Mouse (Mus musculus) liver, postnatal 0 days (tissue): ENCODE data around the gene Adamts13. TPM values are rescaled to one million over a fixed set of nuclear protein-coding genes. Genes with fewer than 3 reads are reported as not detected.
A peak's percentile ranks its signal among the peaks of the same experiment; 100 is the strongest.

Experiments
- ATAC-seq: fragments of 200-750 bp; cut with Nextera tagmentation; 2 replicates; pipeline ENCODE4 v1.8.0; 2017; ENCODE audit warnings: mild to moderate bottlenecking, moderate library complexity
- DNase-seq: peaks from one replicate; pipeline ENCODE4 v3.0.0-alpha.2; 2016
- H3K27ac ChIP-seq: fragments of 300-500 bp; sonication (generic); 2 replicates; pipeline ENCODE4 v1.5.1; 2014; ENCODE audit warnings: antibody characterized with exemption, moderate library complexity, mild to moderate bottlenecking, low read depth
- H3K27me3 ChIP-seq: fragments of 300-500 bp; sonication (generic); 2 replicates; pipeline ENCODE4 v1.6.1; 2014; ENCODE audit warnings: low read length, control low read depth, mixed read lengths; ENCODE audit not compliant: insufficient read depth
- H3K36me3 ChIP-seq: fragments of 300-500 bp; sonication (generic); replicated peaks from 2 replicates; pipeline ENCODE4 v1.6.1; 2014; ENCODE audit warnings: mild to moderate bottlenecking, control low read depth, low read length, moderate library complexity, mixed read lengths; ENCODE audit not compliant: insufficient read depth
- H3K4me1 ChIP-seq: fragments of 300-500 bp; sonication (generic); 2 replicates; pipeline ENCODE4 v1.6.1; 2014; ENCODE audit warnings: antibody characterized with exemption, mild to moderate bottlenecking, control low read depth; ENCODE audit not compliant: insufficient read depth
- H3K4me2 ChIP-seq: fragments of 300-500 bp; sonication (generic); 2 replicates; pipeline ENCODE4 v1.6.1; 2014; ENCODE audit warnings: low read depth, mild to moderate bottlenecking, low read length, moderate library complexity, mixed read lengths
- H3K4me3 ChIP-seq: fragments of 300-500 bp; sonication (generic); 2 replicates; pipeline ENCODE4 v1.5.1; 2014; ENCODE audit warnings: low read depth, low read length
- H3K9ac ChIP-seq: fragments of 300-500 bp; sonication (generic); replicated peaks from 2 replicates; pipeline ENCODE4 v1.6.1; 2014; ENCODE audit warnings: mild to moderate bottlenecking, moderate library complexity
- H3K9me3 ChIP-seq: fragments of 300-500 bp; sonication (generic); 2 replicates; pipeline ENCODE4 v1.6.1; 2016; ENCODE audit warnings: mild to moderate bottlenecking, control low read depth, low read length, mixed read lengths
- CTCF ChIP-seq: sonication (generic); IDR thresholded peaks from 2 replicates; pipeline ENCODE4 v1.5.1; 2016; ENCODE audit warnings: antibody characterized with exemption, low read depth
- EP300 ChIP-seq: IDR thresholded peaks from 2 replicates; pipeline ENCODE4 v1.6.1; 2016; ENCODE audit warnings: antibody characterized with exemption, low read depth, mild to moderate bottlenecking
- WGBS: fragments of 180-500 bp; shearing (Covaris S2); extraction: QIAGEN DNeasy Blood & Tissue Kit; methylation state at CpG from one replicate; pipeline ENCODE4 v1.1.7; 2014; ENCODE audit not compliant: insufficient replicate concordance; 5-methylcytosine and 5-hydroxymethylcytosine counted together
- polyA plus RNA-seq: library from polyadenylated mRNA; unstranded; fragments of >200 nt; fragmentation: Nextera tagmentation; extraction: Ambion mirVana; gene quantifications from 2 replicates; pipeline ENCODE4 v1.2.1, GENCODE M21; 2015

Gene Adamts13
- polyA plus RNA-seq, 1 experiment from 2014 or later, result 1.9 TPM

DNA sequence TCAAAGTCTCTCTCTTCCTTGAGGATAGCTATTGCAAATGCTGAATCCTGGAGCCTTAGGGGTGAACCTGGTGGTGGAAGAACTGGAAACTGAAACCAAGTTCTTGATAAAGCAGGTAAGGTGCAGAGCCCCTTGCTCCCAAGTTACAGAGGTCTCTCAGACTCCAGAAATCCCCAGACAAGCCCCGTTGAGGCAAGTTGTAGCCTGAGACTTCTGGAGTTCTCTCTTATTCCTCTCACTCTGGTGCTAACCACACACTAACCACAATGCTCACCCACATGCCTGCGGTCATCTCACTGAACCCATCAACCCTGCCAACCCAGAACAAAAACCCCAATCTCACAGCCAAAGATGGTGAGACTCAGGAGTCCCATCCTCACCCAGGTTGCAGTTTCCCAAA lies 37.9 kb upstream of the Adamts13 start:
- 38% methylated on average over 2 of the region's 2 CpGs for WGBS
- Histone ChIP-seq H3K9me3 (no peaks in the 10 kb centered on the region), H3K27ac (no peak overlapping the region), H3K4me1 (peaks cover 21% of the 10 kb centered on the region), H3K4me3 (no peak overlapping the region), H3K27me3 (no peaks in the 10 kb centered on the region), H3K36me3 (peaks cover 5% of the 10 kb centered on the region; the same call in 1 of the 2 replicates), H3K4me2 (no peak overlapping the region), H3K9ac (no peak overlapping the region)
- TF ChIP-seq EP300, result no peak
- no peak for TF ChIP-seq CTCF
- ATAC-seq, result no peak
- no peak for DNase-seq

DNA sequence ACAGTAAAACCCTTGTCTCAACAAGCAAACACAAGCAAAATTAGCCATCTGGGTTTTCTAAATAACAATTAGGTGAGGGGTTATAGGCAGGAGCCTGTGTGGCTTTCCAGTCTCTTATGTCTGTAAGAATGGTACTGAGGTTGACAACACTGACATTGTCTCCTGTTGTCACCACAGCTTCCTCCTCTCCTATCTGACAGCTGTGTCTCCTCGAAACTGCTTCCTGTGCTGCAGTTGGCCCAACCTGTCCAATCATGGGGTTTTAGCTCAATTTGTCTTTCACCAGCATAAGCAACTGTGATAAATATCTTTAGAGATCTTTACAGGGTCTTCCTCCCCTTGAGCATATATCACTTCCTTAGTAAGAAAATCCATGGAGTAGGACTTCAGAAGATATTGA lies 36.8 kb upstream of the Adamts13 start:
- DNase-seq, result no peak
- Histone ChIP-seq H3K4me1 (peaks cover 12% of the 10 kb centered on the region), H3K4me2 (no peak overlapping the region), H3K9ac (no peak overlapping the region), H3K9me3 (no peaks in the 10 kb centered on the region), H3K4me3 (no peak overlapping the region), H3K27ac (no peak overlapping the region), H3K36me3 (no peaks in the 10 kb centered on the region), H3K27me3 (no peaks in the 10 kb centered on the region)
- TF ChIP-seq EP300, result no peak
- TF ChIP-seq CTCF, result no peak
- WGBS, result 16% methylated on average over 1 of the region's 1 CpGs
- no peak for ATAC-seq

DNA sequence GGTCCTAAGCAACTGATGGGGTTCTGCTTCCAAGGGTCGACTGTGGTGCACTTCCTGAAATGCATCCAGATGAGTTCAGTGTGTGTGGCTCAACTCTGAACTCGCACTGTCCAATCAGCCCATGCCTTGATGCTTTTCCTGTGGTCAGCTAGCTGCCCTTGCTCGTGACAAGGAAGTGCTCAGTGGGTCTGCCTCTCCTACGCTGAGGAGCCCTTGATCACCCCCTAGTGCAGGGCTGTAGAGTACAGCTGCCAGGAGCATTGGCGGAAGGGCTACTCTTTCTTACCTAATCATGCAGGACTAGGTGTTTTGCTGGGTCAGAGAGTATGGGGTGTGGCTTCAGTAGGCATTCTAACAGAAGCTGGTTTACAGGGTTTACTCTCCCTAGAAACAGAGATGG lies 31.7 kb upstream of the Adamts13 start:
- no peak overlapping the region for H3K27ac ChIP-seq
- ATAC-seq (peak; percentile 85), DNase-seq (peak; percentile 55)
- no peaks in the 10 kb centered on the region for H3K36me3 ChIP-seq
- H3K9ac ChIP-seq, result no peak overlapping the region
- TF ChIP-seq CTCF (peak; percentile 66), EP300 (no peak)
- WGBS, result 24% methylated on average over 5 of the region's 5 CpGs
- no peaks in the 10 kb centered on the region for H3K27me3 ChIP-seq
- no peaks in the 10 kb centered on the region for H3K9me3 ChIP-seq
- H3K4me3 ChIP-seq, result no peak overlapping the region
- no peak overlapping the region for H3K4me2 ChIP-seq
- 0 out of 2 replicates have a peak, but pooled peaks cover 4% of the 10 kb centered on the region for H3K4me1 ChIP-seq

DNA sequence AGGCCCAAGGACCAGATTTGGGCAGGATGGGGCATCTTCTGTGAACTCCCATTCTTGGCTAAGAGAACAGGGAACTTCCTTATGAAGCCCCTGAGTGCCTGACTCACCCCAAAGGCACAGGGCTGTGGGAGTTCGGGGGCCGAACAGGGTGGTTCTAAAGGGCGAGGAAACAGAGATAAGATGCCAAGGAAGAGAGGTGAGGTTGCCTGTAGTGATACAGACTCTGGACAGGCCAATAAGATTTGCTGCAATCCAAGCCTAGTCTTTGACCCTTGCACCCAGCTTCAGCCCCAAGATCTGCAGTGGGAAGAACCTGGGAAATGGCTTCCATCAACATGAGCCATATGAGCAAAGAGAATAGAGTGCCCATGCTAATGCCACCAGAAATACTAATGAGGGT lies 30.0 kb upstream of the Adamts13 start:
- Histone ChIP-seq H3K9me3 (no peaks in the 10 kb centered on the region), H3K4me2 (no peak overlapping the region), H3K36me3 (no peaks in the 10 kb centered on the region), H3K27ac (no peak overlapping the region), H3K4me3 (no peak overlapping the region), H3K4me1 (0 out of 2 replicates have a peak, but pooled peaks cover 4% of the 10 kb centered on the region), H3K9ac (no peak overlapping the region), H3K27me3 (no peaks in the 10 kb centered on the region)
- ATAC-seq (no peak), DNase-seq (no peak)
- WGBS, result 65% methylated on average over 3 of the region's 3 CpGs
- TF ChIP-seq CTCF (no peak), EP300 (no peak)

GRCm38 (mm10) chr2:26950411-26950810 lies 22.8 kb upstream of the Adamts13 start:
- ATAC-seq, result no peak
- WGBS, result 75% methylated on average over 2 of the region's 2 CpGs

GRCm38 (mm10) chr2:26951346-26951905 lies 21.8 kb upstream of the Adamts13 start:
- H3K4me3 ChIP-seq, result no peak overlapping the region
- 88% methylated on average over 8 of the region's 8 CpGs for WGBS
- TF ChIP-seq CTCF, result no peak
- no peak for TF ChIP-seq EP300
- ATAC-seq (no peak), DNase-seq (no peak)
- H3K9ac ChIP-seq, result no peak overlapping the region
- no peak overlapping the region for H3K27ac ChIP-seq
- H3K36me3 ChIP-seq, result peaks cover 46% of the 10 kb centered on the region
- H3K4me1 ChIP-seq, result peaks cover 4% of the 10 kb centered on the region; the same call in 1 of the 2 replicates
- no peak overlapping the region for H3K4me2 ChIP-seq
- H3K9me3 ChIP-seq, result no peaks in the 10 kb centered on the region
- no peaks in the 10 kb centered on the region for H3K27me3 ChIP-seq

More at GRCm38 (mm10) chr2:26950411-26950810, 22.8 kb upstream of the Adamts13 start:
- Histone ChIP-seq H3K27ac (no peak overlapping the region), H3K9ac (no peak overlapping the region), H3K27me3 (no peaks in the 10 kb centered on the region), H3K4me2 (no peak overlapping the region), H3K9me3 (no peaks in the 10 kb centered on the region), H3K36me3 (peaks cover 38% of the 10 kb centered on the region), H3K4me3 (no peak overlapping the region), H3K4me1 (peaks cover 4% of the 10 kb centered on the region; the same call in 1 of the 2 replicates)
- TF ChIP-seq CTCF (no peak), EP300 (no peak)
- DNase-seq, result no peak

DNA sequence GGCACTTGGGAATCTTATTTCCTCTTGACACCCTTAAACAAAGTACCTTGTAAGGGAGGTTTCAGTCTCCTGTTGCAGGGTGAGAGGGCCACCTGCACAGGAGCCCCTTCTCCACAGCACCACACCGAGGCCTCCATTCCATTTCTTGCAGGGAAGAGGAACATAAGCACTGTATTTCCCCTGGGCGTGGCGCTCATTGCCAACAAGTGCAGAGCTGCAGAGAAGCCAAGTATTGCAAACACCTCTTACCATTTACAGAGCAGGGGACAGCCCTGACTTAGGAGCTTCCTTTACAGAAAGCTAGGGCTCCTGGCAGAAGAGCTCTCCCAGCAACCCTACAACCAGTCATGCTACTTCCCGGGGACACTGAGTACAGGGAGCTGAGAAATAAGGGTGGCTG lies 21.0 kb upstream of the Adamts13 start:
- WGBS, result 75% methylated on average over 4 of the region's 4 CpGs
- TF ChIP-seq CTCF (no peak), EP300 (no peak)
- Histone ChIP-seq H3K4me2 (no peak overlapping the region), H3K9me3 (no peaks in the 10 kb centered on the region), H3K27me3 (no peaks in the 10 kb centered on the region), H3K4me1 (peaks cover 4% of the 10 kb centered on the region; the same call in 1 of the 2 replicates), H3K27ac (no peak overlapping the region), H3K4me3 (no peak overlapping the region), H3K36me3 (peaks cover 47% of the 10 kb centered on the region), H3K9ac (no peak overlapping the region)
- no peak for DNase-seq
- ATAC-seq, result no peak
